Mouse (Mus musculus) hindbrain, embryonic 14.5 days (tissue): Measurements from ENCODE around the gene Psmb6. TPM values are rescaled to one million over a fixed set of nuclear protein-coding genes. Genes with fewer than 3 reads are reported as not detected.
"Not testable (repeated sequence)": the region's sequence is repeated elsewhere in the genome, so short reads cannot be mapped to it uniquely, and the experiment has no call there.

ENCODE experiments used
- ATAC-seq: fragments of 200-750 bp; cut with Nextera tagmentation; 2 replicates; pipeline ENCODE4 v1.8.0; 2017; ENCODE audit warnings: moderate number of reproducible peaks, mild to moderate bottlenecking, moderate TSS enrichment, moderate library complexity; ENCODE audit not compliant: low FRiP score
- DNase-seq: peaks from one replicate; pipeline ENCODE4 v3.0.0-alpha.2; 2015; ENCODE audit warnings: low spot score
- H3K27ac ChIP-seq: fragments of 300-500 bp; sonication (generic); 2 replicates; pipeline ENCODE4 v1.5.1; 2014; ENCODE audit warnings: mild to moderate bottlenecking, moderate library complexity
- H3K27me3 ChIP-seq: fragments of 300-500 bp; sonication (generic); 2 replicates; pipeline ENCODE4 v1.6.1; 2014; ENCODE audit warnings: mild to moderate bottlenecking, low read length, mixed read lengths; ENCODE audit not compliant: control insufficient read depth, insufficient read depth
- H3K36me3 ChIP-seq: fragments of 300-500 bp; sonication (generic); replicated peaks from 2 replicates; pipeline ENCODE4 v1.6.1; 2014; ENCODE audit not compliant: control insufficient read depth, insufficient read depth
- H3K4me1 ChIP-seq: fragments of 300-500 bp; sonication (generic); replicated peaks from 2 replicates; pipeline ENCODE4 v1.6.1; 2014; ENCODE audit warnings: antibody characterized with exemption, low read length, mixed read lengths; ENCODE audit not compliant: control insufficient read depth, insufficient read depth
- H3K4me2 ChIP-seq: fragments of 300-500 bp; sonication (generic); replicated peaks from 2 replicates; pipeline ENCODE4 v1.6.1; 2014; ENCODE audit warnings: mild to moderate bottlenecking, moderate library complexity
- H3K4me3 ChIP-seq: fragments of 300-500 bp; sonication (generic); replicated peaks from 2 replicates; pipeline ENCODE4 v1.5.1; 2014; ENCODE audit warnings: mild to moderate bottlenecking, low read length
- H3K9ac ChIP-seq: fragments of 300-500 bp; sonication (generic); 2 replicates; pipeline ENCODE4 v1.6.1; 2014
- H3K9me3 ChIP-seq: fragments of 300-500 bp; sonication (generic); 2 replicates; pipeline ENCODE4 v1.6.1; 2016; ENCODE audit warnings: low read length; ENCODE audit not compliant: control insufficient read depth
- WGBS: fragments of 180-500 bp; shearing (Covaris S2); extraction: QIAGEN DNeasy Blood & Tissue Kit; methylation state at CpG from one replicate; pipeline ENCODE4 v1.1.7; 2014; 5-methylcytosine and 5-hydroxymethylcytosine counted together
- polyA plus RNA-seq: library from polyadenylated mRNA; unstranded; fragments of >200 nt; fragmentation: Nextera tagmentation; extraction: Ambion mirVana; gene quantifications from 2 replicates; pipeline ENCODE4 v1.2.1, GENCODE M21; 2014

Gene Psmb6
- polyA plus RNA-seq, 1 experiment from 2014 or later, result 789 TPM

GRCm38 (mm10) chr11:70518436-70518835 lies 6.7 kb upstream of the Psmb6 start:
- Histone ChIP-seq H3K9ac (no peak overlapping the region), H3K9me3 (no peaks in the 10 kb centered on the region), H3K27ac (no peak overlapping the region), H3K36me3 (no peaks in the 10 kb centered on the region), H3K4me3 (no peak overlapping the region), H3K4me1 (0 out of 2 replicates have a peak, but pooled peaks cover 7% of the 10 kb centered on the region), H3K4me2 (no peak overlapping the region), H3K27me3 (no peaks in the 10 kb centered on the region)
- no peak for ATAC-seq
- WGBS, result 53% methylated on average over 1 of the region's 1 CpGs
- DNase-seq, result no peak

- H3K27ac ChIP-seq, result no peak within 1 kb of the TSS
Observed at GRCm38 (mm10) chr11:70518923-70519322, 6.2 kb upstream of the Psmb6 start, which contains the start of gene Gltpd2. Gltpd2 (plus strand) TSS chr11:70519196.

GRCm38 (mm10) chr11:70520178-70520769 lies 4.9 kb upstream of the Psmb6 start:
- no peaks in the 10 kb centered on the region for H3K36me3 ChIP-seq
- no peak overlapping the region for H3K27ac ChIP-seq
- DNase-seq (no peak), ATAC-seq (peak; percentile 42; the same call in 1 of the 2 replicates)
- H3K27me3 ChIP-seq, result no peaks in the 10 kb centered on the region
- H3K9ac ChIP-seq, result peak overlapping the region; percentile 28; the same call in 1 of the 2 replicates
- peak overlapping the region; percentile 39 for H3K4me2 ChIP-seq
- H3K4me3 ChIP-seq, result peak overlapping the region; percentile 14
- H3K9me3 ChIP-seq, result no peaks in the 10 kb centered on the region
- 0 out of 2 replicates have a peak, but pooled peaks cover 7% of the 10 kb centered on the region for H3K4me1 ChIP-seq
- WGBS, result 15% methylated on average over 41 of the region's 41 CpGs

More at GRCm38 (mm10) chr11:70518923-70519322, 6.2 kb upstream of the Psmb6 start, which contains the start of gene Gltpd2:
- 78% methylated on average over 10 of the region's 10 CpGs for WGBS
- Histone ChIP-seq H3K27me3 (no peaks in the 10 kb centered on the region), H3K9me3 (no peaks in the 10 kb centered on the region), H3K4me3 (peak within 1 kb of the TSS; percentile 14), H3K4me1 (0 out of 2 replicates have a peak, but pooled peaks cover 7% of the 10 kb centered on the region), H3K36me3 (no peaks in the 10 kb centered on the region), H3K9ac (peak within 1 kb of the TSS; percentile 28; the same call in 1 of the 2 replicates), H3K4me2 (peak within 1 kb of the TSS; percentile 39)
- no peak for DNase-seq
- no peak for ATAC-seq

GRCm38 (mm10) chr11:70523306-70523989 lies 1.7 kb upstream of the Psmb6 start:
- not testable (repeated sequence) for H3K9me3 ChIP-seq, H3K27me3 ChIP-seq, H3K4me3 ChIP-seq, H3K4me2 ChIP-seq, H3K9ac ChIP-seq, DNase-seq, H3K27ac ChIP-seq, ATAC-seq
- H3K36me3 ChIP-seq, result peaks cover 21% of the 10 kb centered on the region
- 92% methylated on average over 8 of the region's 8 CpGs for WGBS
- peaks cover 14% of the 10 kb centered on the region for H3K4me1 ChIP-seq

- no peaks in the 10 kb centered on the region for H3K27me3 ChIP-seq
- peak overlapping the region; percentile 58 for H3K4me3 ChIP-seq
- H3K27ac ChIP-seq, result no peak overlapping the region
- ATAC-seq (peak; percentile 2; the same call in 1 of the 2 replicates), DNase-seq (no peak)
- WGBS, result 12% methylated on average over 8 of the region's 8 CpGs
- H3K36me3 ChIP-seq, result peaks cover 31% of the 10 kb centered on the region
- H3K9ac ChIP-seq, result peak overlapping the region; percentile 37; the same call in 1 of the 2 replicates
- H3K4me2 ChIP-seq, result peak overlapping the region; percentile 85
- H3K9me3 ChIP-seq, result no peaks in the 10 kb centered on the region
- H3K4me1 ChIP-seq, result peaks cover 12% of the 10 kb centered on the region
Observed at GRCm38 (mm10) chr11:70524782-70525181, 385 bp upstream of the Psmb6 start.

GRCm38 (mm10) chr11:70525726-70526125 lies 559 bp downstream of the Psmb6 start:
- H3K9me3 ChIP-seq, result no peaks in the 10 kb centered on the region
- peaks cover 31% of the 10 kb centered on the region for H3K36me3 ChIP-seq
- peaks cover 6% of the 10 kb centered on the region for H3K4me1 ChIP-seq
- H3K4me2 ChIP-seq, result peak overlapping the region; percentile 85
- H3K27me3 ChIP-seq, result no peaks in the 10 kb centered on the region
- DNase-seq (no peak), ATAC-seq (0 out of 2 replicates have a peak, but pooled peaks have one; percentile 32)
- H3K9ac ChIP-seq, result peak overlapping the region; percentile 68
- peak overlapping the region; percentile 49 for H3K27ac ChIP-seq
- H3K4me3 ChIP-seq, result peak overlapping the region; percentile 58
- 2% methylated on average over 12 of the region's 12 CpGs for WGBS

- Histone ChIP-seq H3K4me3 (peak overlapping the region; percentile 58), H3K27me3 (no peaks in the 10 kb centered on the region), H3K4me1 (peaks cover 6% of the 10 kb centered on the region), H3K36me3 (peaks cover 31% of the 10 kb centered on the region), H3K9me3 (no peaks in the 10 kb centered on the region), H3K27ac (no peak overlapping the region), H3K9ac (peak overlapping the region; percentile 68), H3K4me2 (peak overlapping the region; percentile 85)
- ATAC-seq, result no peak
- 89% methylated on average over 12 of the region's 12 CpGs for WGBS
- no peak for DNase-seq
Observed at GRCm38 (mm10) chr11:70526211-70526610, 1.0 kb downstream of the Psmb6 start.

- Histone ChIP-seq H3K4me3 (no peak overlapping the region), H3K9ac (no peak overlapping the region), H3K27me3 (no peaks in the 10 kb centered on the region), H3K36me3 (peaks cover 31% of the 10 kb centered on the region), H3K27ac (no peak overlapping the region), H3K4me2 (no peak overlapping the region), H3K9me3 (no peaks in the 10 kb centered on the region), H3K4me1 (peaks cover 6% of the 10 kb centered on the region)
- WGBS, result 90% methylated on average over 7 of the region's 7 CpGs
- ATAC-seq (no peak), DNase-seq (no peak)
Observed at GRCm38 (mm10) chr11:70528610-70529009, 3.4 kb downstream of the Psmb6 start.

GRCm38 (mm10) chr11:70531065-70531464 lies 5.9 kb downstream of the Psmb6 start:
- H3K4me2 ChIP-seq, H3K9me3 ChIP-seq, H3K27me3 ChIP-seq, H3K4me1 ChIP-seq, ATAC-seq, H3K4me3 ChIP-seq, H3K27ac ChIP-seq, H3K9ac ChIP-seq, DNase-seq: not testable (repeated sequence)
- peaks cover 31% of the 10 kb centered on the region for H3K36me3 ChIP-seq
- 74% methylated on average over 2 of the region's 2 CpGs for WGBS
